Mouse (Mus musculus) MEL (cell line): ENCODE measurements around the gene Slc35e3.

Source experiments
- CTCF ChIP-seq, 3 experiments: IDR thresholded peaks in 2 of 3; conservative IDR thresholded peaks in 1 of 3; 2 replicates each; pipeline ENCODE4 v1.5.1; 2011 to 2012; ENCODE audit warnings: low read length in 3 of 3, low read depth in 2 of 3, mild to moderate bottlenecking in 2 of 3, improper control_type of control experiment in 1 of 3, inconsistent platforms in 1 of 3, mixed read lengths in 1 of 3, moderate library complexity in 1 of 3; ENCODE audit not compliant: control insufficient read depth in 1 of 3, insufficient read depth in 1 of 3, poor library complexity in 1 of 3, severe bottlenecking in 1 of 3
- EP300 ChIP-seq, 2 experiments: IDR thresholded peaks; 2 replicates each; pipeline ENCODE4 v1.6.1; 2011; ENCODE audit warnings: improper control_type of control experiment in 2 of 2, low read length in 2 of 2, low read depth in 1 of 2, mild to moderate bottlenecking in 1 of 2
- MAFK ChIP-seq: IDR thresholded peaks from 2 replicates; pipeline ENCODE4 v1.6.1; 2011; ENCODE audit warnings: low read depth, mild to moderate bottlenecking, low read length, improper control_type of control experiment, borderline replicate concordance
- MAX ChIP-seq: IDR thresholded peaks from 2 replicates; pipeline ENCODE4 v1.6.1; 2011; ENCODE audit warnings: low read length, improper control_type of control experiment
- NELFE ChIP-seq: IDR thresholded peaks from 2 replicates; pipeline ENCODE4 v1.6.1; 2011; ENCODE audit warnings: low read depth, low read length, improper control_type of control experiment
- POLR2A ChIP-seq, 2 experiments: IDR thresholded peaks; 2 replicates each; pipeline ENCODE4 v1.6.1; 2011 to 2012; ENCODE audit warnings: low read length in 2 of 2, mild to moderate bottlenecking in 2 of 2, control low read depth in 1 of 2, improper control_type of control experiment in 1 of 2, low read depth in 1 of 2, moderate library complexity in 1 of 2; ENCODE audit not compliant: control insufficient read depth in 1 of 2, insufficient read depth in 1 of 2, poor library complexity in 1 of 2
- POLR2AphosphoS5 ChIP-seq: IDR thresholded peaks from 2 replicates; pipeline ENCODE4 v1.6.1; 2012; ENCODE audit warnings: low read depth, borderline replicate concordance, mild to moderate bottlenecking, inconsistent platforms, low read length, moderate library complexity, mixed read lengths
- TAL1 ChIP-seq: IDR thresholded peaks from 2 replicates; pipeline ENCODE4 v1.6.1; 2012; ENCODE audit warnings: mild to moderate bottlenecking, inconsistent platforms, low read length, moderate library complexity, mixed read lengths
- ZKSCAN1 ChIP-seq: IDR thresholded peaks from 2 replicates; pipeline ENCODE4 v1.6.1; 2012; ENCODE audit warnings: low read depth, mild to moderate bottlenecking, inconsistent platforms, low read length, improper control_type of control experiment, moderate library complexity

DNA sequence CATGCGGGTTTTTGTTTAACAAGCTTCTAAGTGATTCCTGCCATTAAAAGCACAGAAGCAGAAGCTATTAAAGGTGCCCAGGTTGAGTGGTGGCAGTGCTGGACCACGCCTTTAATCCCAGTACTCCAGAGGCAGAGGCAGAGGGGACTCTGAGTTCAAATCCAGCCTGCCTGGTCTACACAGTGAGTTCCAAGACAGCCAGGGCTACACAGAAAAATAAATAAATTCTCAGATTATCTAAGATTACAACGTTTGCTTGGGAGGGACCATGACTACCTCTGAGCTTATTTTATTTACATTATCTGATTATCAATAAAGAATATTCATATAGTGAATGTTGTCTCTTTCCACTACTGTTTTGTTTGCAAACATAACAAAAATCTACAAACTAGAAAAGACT, 59.1 kb downstream of the Slc35e3 start:
- TF ChIP-seq CTCF (IDR thresholded peaks at IDR 0.05 in 2 of 3, conservative IDR thresholded peaks at IDR 0.05 in 1 of 3; ENCODE audit: control insufficient read depth in 1 of 3, insufficient read depth in 1 of 3, low read depth in 2 of 3, low read length in 3 of 3, poor library complexity in 1 of 3, severe bottlenecking in 1 of 3) (no peak), EP300 (IDR thresholded peaks at IDR 0.05; ENCODE audit: low read depth in 1 of 2, low read length in 2 of 2) (no peak), ZKSCAN1 (no peak), POLR2AphosphoS5 (no peak), TAL1 (no peak), NELFE (no peak), POLR2A (IDR thresholded peaks at IDR 0.05; ENCODE audit: control insufficient read depth in 1 of 2, insufficient read depth in 1 of 2, low read depth in 1 of 2, low read length in 2 of 2, poor library complexity in 1 of 2) (no peak), MAX (no peak), MAFK (no peak)
